Mouse (Mus musculus) erythroblast, embryonic 14.5 days (primary cell): Measurements from ENCODE around the gene Ppp1r12c.

Experiments used
- GATA1 ChIP-seq: IDR thresholded peaks from 2 replicates; pipeline ENCODE4 v1.6.1; 2012; ENCODE audit warnings: low read length, inconsistent platforms, mixed read lengths
- TAL1 ChIP-seq: IDR thresholded peaks from 3 replicates; pipeline ENCODE4 v1.6.1; 2012; ENCODE audit warnings: low read length, inconsistent platforms, mixed read lengths

GRCm38 (mm10) chr7:4445216-4445791 lies 56.2 kb downstream of the Ppp1r12c start, which contains the start of gene Rdh13:
- TF ChIP-seq GATA1 (no peak), TAL1 (no peak)
